Mouse (Mus musculus): ENCODE measurements at regions not wholly inside any gene's neighbourhood (a gene's known extent, or its start where the extent isn't known, plus 50 kb on each side); places are given as distances from the start of the nearest gene placed in this dataset.

- TF ChIP-seq EP300 (IDR thresholded peaks at IDR 0.05) (0 out of 2 replicates have a peak, but pooled peaks have one; percentile 16), CTCF (IDR thresholded peaks at IDR 0.05) (no peak)
Measured at GRCm38 (mm10) chr3:37958361-37958978, 234.2 kb upstream of the Gm5148 start.
